Mouse (Mus musculus) R1 (cell line): ENCODE results near the gene Dag1.
"Not testable (repeated sequence)": the region's sequence is repeated elsewhere in the genome, so short reads cannot be mapped to it uniquely, and the experiment has no call there.

ENCODE experiments used
- DNase-seq: peaks from one replicate; pipeline ENCODE4 v3.0.0-alpha.2; 2018; ENCODE audit warnings: low read depth, low spot score

Gene Dag1

GRCm38 (mm10) chr9:108227911-108228649 is 35.7 kb downstream of the Dag1 start:
- DNase-seq, result peak; percentile 50

DNA sequence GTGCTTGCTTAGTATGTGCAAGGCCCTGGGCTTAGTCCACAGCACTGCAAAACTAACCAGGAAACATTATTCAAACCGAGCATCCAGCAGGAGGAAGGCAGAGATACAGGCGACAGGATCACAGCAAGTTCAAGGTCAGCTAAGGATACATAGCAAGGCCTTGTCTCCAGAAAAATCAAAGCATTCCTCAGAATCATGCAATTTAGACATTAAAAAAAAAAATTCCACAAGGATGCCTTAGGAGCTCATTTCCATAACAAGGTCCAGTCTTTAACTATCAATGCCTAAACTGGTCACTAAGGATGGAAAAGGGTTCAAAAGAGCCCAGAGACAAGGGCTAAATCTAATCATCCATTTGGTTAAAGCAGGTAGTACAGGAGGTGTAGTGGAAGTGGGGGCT is 38.6 kb downstream of the Dag1 start:
- peak; percentile 79 for DNase-seq

GRCm38 (mm10) chr9:108223633-108224032 is 40.1 kb downstream of the Dag1 start:
- DNase-seq, result no peak

DNA sequence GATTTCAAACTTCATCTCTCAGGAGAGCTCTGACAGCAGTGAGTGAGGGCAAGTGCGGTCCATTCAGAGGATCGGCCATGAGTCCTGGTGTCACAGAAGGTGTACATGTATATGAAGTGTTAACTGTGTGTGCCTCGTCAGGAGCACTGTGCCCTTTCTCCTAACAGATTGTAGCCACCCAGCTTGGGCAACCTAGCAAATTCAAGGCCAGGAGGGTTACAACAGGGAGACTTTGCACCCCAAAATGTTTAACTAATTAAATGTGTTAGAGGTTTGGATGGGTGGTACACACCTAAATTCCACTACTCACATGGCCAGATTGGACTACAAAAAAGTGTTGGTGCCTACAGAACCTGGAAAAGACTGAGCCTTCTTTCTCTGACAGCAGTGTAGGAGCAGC is 42.2 kb downstream of the Dag1 start:
- DNase-seq, result no peak

GRCm38 (mm10) chr9:108220380-108220774 is 43.4 kb downstream of the Dag1 start:
- DNase-seq, result no peak

GRCm38 (mm10) chr9:108219766-108220379 is 43.9 kb downstream of the Dag1 start:
- no peak for DNase-seq

DNA sequence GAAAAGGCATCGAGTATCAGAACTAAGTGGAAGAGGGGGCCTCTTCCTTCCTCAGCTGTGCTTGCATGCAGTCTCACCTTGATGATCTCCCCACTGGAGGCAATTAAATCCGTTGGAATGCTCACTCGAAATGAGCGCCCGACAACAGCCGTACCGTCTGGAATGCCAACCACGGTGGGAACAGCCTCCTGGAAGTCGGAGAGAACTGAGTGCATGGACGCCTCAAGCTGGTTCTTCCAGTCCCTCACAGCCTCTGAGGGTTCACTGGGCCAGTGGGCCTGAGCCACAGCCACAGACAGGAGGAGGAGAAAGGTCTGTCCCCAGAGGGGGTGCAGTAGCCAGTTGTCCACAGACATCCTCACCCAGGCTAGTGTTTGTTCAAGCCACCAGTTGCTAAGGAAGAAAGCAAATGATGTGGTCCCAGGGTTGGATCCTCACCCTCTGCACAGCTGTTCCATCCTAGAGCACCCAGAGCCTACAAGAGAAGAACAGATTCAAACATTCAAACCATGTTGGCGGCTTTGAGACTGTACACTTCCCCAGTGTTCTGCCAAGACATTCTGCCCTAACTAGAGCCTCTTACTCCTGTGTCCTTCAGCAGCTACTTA is 45.7 kb downstream of the Dag1 start:
- no peak for DNase-seq

DNA sequence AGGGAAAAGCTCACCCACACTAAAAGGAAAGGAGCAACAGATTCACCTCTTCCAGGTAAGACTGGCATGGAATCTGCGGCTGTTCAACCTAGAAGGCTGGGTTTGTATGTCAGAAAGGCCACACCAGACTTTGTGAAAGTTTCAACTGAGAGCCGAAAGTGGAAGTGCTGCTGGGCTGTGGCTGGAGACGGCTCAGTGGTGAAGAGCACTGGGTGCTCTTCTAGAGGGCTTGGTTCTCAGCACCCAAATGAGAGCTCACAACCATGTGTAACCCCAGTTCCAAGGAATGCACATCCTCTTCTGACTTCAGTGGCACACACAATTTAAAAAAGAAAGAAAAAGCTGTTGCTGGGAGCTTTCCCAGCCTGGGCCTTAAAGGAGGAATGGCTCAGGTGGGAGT is 46.4 kb downstream of the Dag1 start:
- DNase-seq, result no peak

DNA sequence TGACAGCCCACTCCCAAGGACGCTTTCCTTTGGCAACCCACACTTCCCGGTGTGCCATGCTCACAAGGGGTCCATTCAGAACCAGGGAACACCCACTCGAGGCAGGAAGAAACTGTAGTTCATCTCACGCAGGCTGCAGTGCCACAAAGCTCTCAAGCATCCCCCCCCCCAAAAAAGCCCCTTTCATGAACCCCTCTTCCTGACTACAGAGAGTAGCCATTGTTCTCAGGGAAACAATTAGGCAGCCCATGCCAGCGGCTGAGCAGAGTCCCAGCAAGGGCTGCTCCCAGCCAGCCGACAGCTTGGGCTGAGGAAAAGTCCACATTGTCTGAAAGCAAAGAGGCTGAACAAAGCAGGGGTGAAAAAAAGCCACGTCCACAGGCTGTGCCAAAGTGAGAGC is 50.7 kb downstream of the Dag1 start:
- DNase-seq, result no peak

GRCm38 (mm10) chr9:108212426-108212825 is 51.3 kb downstream of the Dag1 start:
- no peak for DNase-seq

DNA sequence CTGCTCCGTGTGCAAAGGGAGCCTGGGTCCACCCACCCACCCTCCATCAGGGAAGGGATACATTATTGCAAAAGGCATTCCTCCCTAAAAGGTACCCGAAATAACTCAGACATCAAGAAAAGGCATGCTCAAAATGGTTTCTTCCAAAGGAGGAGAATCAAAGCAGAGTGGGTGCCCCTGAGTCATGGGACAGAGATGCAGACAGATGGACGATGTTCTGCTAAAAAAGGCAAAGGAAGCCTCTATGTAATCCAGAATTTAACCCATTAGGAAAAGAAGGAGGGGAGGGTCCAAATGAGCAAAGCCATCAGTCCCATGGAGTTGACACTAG is 58.2 kb downstream of the Dag1 start:
- DNase-seq, result no peak

DNA sequence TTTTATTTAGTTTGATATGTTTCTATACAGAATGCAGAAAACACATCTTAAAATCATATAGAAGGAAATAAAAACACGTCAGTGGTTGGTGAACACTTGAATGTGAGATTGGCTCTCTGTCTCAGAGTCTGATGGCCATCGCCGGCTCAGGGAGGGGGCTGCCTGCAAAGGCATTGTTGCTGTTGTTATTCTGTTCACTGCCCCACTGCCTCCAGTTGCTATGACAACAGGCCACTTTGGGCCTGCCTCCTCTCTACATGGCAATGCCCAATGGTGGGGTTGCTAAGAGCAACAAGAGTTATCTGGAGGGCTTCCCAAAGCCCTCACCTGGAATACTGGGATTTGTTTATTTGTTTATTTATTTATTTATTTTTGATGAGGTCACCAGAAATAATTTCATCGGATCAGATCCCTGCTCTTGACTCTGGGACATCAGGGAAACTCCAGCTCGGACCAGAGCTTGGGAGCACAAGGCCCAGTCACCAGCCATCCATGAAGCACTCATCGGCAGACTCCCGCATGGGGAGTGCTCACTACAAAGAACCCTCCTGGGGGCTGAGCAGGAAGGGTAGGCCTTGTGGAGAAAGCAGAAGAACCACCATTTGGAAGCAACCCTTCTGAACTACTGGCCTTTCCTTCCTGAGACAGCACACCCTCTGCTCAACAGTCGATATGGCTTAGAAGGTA is 58.7 kb downstream of the Dag1 start:
- peak; percentile 82 for DNase-seq

DNA sequence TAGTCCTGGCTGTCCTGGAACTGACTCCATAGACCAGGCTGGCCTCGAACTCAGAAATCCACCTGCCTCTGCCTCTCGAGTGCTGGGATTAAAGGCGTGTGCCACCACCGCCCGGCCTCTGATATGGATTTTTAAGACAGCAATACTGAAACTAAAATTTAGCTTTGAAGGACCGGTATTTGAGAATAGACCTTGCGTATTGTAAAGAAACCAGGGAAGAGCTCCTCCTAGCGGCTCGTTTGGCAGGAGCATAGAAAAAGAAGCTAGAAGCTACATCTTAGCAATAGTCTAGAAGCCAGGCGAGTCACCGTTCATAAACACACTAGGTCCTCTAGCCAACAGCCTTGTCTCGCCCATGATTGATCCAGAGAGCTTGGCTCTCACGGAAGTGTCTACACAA is 60.7 kb downstream of the Dag1 start:
- peak; percentile 82 for DNase-seq

GRCm38 (mm10) chr9:108202169-108202568 is 61.6 kb downstream of the Dag1 start:
- peak; percentile 83 for DNase-seq

DNA sequence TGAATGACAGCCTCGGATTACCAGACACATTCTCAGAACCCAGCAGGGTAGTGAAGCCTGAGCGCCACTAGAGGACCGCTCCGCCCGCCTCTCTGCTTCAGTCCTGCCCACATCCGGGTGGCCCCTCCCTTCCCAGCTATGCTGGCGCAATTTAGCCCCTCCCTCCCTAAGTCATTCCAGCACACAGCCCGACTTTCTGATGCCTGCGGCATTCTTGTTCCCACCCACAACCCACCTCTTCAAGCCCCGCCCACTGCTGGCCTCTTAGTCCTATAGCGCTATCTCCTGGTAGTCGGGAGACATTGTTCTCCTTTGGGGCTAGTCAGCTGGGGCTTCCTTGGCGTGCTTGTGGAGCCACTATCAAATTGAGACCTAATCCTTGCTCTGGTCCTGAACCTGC is 62.6 kb downstream of the Dag1 start:
- DNase-seq, result peak; percentile 99

DNA sequence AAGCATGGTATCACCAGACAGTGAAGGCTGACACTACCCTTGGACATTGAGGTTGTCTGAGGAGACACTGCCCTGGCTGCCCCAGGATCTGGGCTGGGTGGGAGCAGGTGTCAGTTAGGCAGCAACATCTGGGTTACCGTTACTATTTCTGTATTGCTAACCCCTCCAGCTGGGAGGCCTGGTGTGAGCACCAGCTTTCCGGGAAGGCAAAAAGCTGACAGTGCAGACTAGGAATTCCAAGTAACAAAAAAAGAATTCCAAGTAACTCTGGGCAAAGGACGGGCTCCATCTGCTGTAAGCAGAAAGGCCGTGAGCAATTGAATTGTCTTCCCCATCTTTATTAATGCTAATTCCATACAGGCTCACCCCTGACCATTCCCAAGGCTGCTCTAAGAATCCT is 65.1 kb downstream of the Dag1 start:
- DNase-seq, result no peak

DNA sequence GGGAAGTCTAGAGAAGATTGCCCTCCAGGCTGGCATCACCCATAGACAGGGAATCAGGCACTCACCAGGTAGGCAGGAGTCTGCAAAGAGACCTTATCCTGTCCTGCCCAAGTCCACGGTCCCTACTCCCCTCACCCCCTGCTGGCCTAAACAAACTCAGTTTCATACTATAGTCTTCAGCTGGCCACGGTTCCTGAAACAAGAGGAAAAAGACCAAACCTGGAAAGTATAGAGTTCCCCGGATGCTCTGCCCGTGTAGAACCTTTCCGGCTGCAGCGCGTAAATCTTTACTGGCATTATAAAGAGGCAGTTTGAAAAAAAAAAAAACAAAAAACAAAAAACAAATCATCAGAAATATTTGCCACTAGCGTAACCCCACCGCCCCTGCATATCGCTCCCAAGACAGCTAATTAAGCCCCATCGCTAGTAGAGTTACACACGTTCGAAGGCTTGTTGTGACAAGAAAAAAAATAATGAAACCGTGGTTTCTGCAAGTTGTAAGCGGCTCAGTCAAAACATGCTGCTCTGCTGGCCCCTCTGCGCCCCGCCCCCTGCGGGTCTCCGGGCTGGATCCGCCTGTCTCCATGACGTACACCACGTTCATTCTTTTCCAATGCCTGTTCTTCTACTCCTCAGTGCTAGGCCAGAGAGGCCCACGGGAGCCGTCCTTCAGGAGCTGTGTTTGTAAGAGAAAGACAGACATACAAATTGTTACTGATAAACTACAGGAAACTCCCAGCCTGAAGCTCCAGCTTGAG is 66.7 kb downstream of the Dag1 start:
- DNase-seq, result peak; percentile 44

DNA sequence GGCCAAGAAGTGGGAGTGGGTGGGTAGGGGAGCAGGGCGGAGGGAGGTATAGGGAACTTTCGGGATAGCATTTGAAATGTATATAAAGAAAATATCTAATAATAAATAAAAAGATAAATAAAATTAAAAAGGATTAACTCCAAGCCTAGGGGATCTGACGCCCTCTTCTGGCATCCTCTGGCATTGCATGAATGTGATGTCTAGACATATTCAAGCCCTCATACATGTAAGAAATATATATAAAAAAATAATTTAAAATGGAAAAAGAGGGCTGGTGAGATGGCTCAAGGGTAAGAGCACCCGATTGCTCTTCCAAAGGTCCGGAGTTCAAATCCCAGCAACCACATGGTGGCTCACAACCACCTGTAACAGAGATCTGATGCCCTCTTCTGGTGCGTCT is 67.5 kb downstream of the Dag1 start:
- DNase-seq, result not testable (repeated sequence)

DNA sequence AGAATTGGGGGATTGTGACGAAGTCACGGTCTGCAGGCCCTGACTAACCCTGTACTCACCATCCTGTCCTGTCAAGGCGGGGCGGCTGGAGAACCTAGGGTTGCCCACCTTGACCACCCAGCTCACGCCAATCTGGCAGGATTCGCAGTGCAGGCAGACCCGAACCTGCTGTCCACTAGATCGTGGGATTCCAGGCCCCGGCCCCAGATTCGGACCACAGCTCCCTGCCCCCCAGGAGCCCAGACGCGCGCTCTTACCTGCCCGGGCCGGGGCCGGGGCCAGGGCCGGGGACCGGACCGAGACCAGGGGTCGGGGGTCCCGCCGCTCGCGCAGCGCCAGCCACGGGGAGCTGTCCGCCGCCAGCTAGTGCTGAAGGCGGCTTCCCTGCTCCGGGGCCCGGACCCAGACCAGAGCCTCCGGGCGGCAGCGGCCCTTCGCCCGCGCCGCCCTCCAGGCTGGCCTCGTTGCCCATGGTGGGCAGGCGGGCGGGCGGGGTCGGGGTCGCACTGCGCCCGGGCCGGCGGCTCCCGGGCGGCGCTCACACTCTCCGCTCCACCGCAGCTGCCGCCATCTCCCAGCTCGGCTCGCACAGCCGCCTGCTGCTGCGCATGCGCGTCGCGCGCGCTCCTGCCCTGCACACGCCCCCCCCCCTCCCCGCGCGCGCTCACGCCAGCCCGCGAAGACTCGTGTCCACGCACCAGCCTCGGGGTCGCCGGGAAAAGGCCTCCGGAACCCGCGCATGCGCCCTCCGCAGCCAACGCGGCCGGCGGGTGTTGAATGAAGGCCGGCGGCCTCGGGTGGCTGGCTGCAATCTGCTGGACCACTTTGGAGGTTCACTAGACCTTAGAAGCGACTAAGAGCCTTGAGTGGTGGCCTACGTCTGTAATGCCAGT is 73.7 kb downstream of the Dag1 start, which contains the start of gene Bsn:
Gene Bsn (minus strand): TSS at position 598 of the 893 bp plus-strand sequence.
- DNase-seq, result peak; percentile 66

GRCm38 (mm10) chr9:108189488-108189786 is 74.3 kb downstream of the Dag1 start:
- no peak for DNase-seq

DNA sequence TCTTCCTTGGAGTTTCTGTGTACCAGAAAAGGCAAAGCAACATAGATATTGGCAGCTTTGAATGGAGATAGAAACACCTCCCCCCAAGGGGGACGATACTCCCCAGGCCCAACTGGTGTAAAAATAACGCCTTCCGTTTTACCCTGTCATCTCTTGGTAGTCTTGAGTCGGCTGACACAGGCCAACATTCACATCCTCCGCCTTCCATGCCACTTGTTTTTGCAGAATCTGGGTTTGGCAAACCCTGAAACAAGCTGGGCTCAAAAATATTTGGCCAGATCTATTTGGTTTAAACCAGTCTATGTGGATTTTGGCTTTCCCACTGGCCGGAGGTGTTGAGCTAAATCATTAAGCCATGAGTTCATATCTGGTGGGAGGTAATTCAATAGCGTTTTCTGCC is 74.7 kb downstream of the Dag1 start:
- DNase-seq, result no peak
